Mouse (Mus musculus): ENCODE results near the gene Timmdc1. TPM values are rescaled to one million over a fixed set of nuclear protein-coding genes. Genes with fewer than 3 reads are reported as not detected.
"Not testable (repeated sequence)": the region's sequence is repeated elsewhere in the genome, so short reads cannot be mapped to it uniquely, and the experiment has no call there.

The Timmdc1 gene
- polyA plus RNA-seq, 1 experiment from 2014 or later, result 25.1 TPM

GRCm38 (mm10) chr16:38482780-38483562, 39.5 kb downstream of the Timmdc1 start:
- Histone ChIP-seq H3K9me3 (no peaks in the 10 kb centered on the region), H3K4me1 (peaks cover 13% of the 10 kb centered on the region), H3K36me3 (no peaks in the 10 kb centered on the region), H3K27me3 (ENCODE audit: insufficient read depth, poor library complexity, severe bottlenecking) (peaks cover 21% of the 10 kb centered on the region), H3K27ac (no peak overlapping the region), H3K4me3 (peak overlapping the region; percentile 57)
- 19% methylated on average over 32 of the region's 32 CpGs for WGBS
- no peak for DNase-seq (ENCODE audit: low spot score)

- no peak for DNase-seq (ENCODE audit: low spot score)
- H3K27ac ChIP-seq, result no peak overlapping the region
- no peaks in the 10 kb centered on the region for H3K9me3 ChIP-seq
- WGBS, result 74% methylated on average over 4 of the region's 4 CpGs
- H3K36me3 ChIP-seq, result no peaks in the 10 kb centered on the region
- no peak overlapping the region for H3K4me3 ChIP-seq
- peaks cover 21% of the 10 kb centered on the region for H3K27me3 ChIP-seq (ENCODE audit: insufficient read depth, poor library complexity, severe bottlenecking)
- peaks cover 23% of the 10 kb centered on the region for H3K4me1 ChIP-seq
Observed at GRCm38 (mm10) chr16:38481327-38481726, 41.1 kb downstream of the Timmdc1 start.

- WGBS, result 88% methylated on average over 3 of the region's 3 CpGs
- H3K4me3 ChIP-seq, result no peak overlapping the region
- peaks cover 11% of the 10 kb centered on the region for H3K27me3 ChIP-seq (ENCODE audit: insufficient read depth, poor library complexity, severe bottlenecking)
- H3K4me1 ChIP-seq, result peaks cover 17% of the 10 kb centered on the region
- no peak overlapping the region for H3K27ac ChIP-seq
- no peaks in the 10 kb centered on the region for H3K36me3 ChIP-seq
- DNase-seq (ENCODE audit: low spot score), result no peak
- no peaks in the 10 kb centered on the region for H3K9me3 ChIP-seq
Observed at GRCm38 (mm10) chr16:38478296-38478695, 44.2 kb downstream of the Timmdc1 start.

GRCm38 (mm10) chr16:38477241-38477608, 45.2 kb downstream of the Timmdc1 start:
- H3K27ac ChIP-seq, result peak overlapping the region; percentile 90
- 36% methylated on average over 14 of the region's 14 CpGs for whole genome bisulfite sequencing
- H3K27me3 ChIP-seq (ENCODE audit: insufficient read depth, poor library complexity, severe bottlenecking); DNase-seq (ENCODE audit: low spot score); H3K36me3 ChIP-seq; H3K9me3 ChIP-seq: not testable (repeated sequence)
- peaks cover 13% of the 10 kb centered on the region for H3K4me1 ChIP-seq
- peak overlapping the region; percentile 59 for H3K4me3 ChIP-seq

GRCm38 (mm10) chr16:38476312-38477240, 45.9 kb downstream of the Timmdc1 start:
- H3K27me3 ChIP-seq (ENCODE audit: insufficient read depth, poor library complexity, severe bottlenecking), result no peaks in the 10 kb centered on the region; the same call in 1 of the 2 replicates
- DNase-seq (ENCODE audit: low spot score), result peak; percentile 85
- H3K27ac ChIP-seq, result peak overlapping the region; percentile 90
- WGBS, result 9% methylated on average over 34 of the region's 34 CpGs
- peak overlapping the region; percentile 59 for H3K4me3 ChIP-seq
- no peaks in the 10 kb centered on the region for H3K9me3 ChIP-seq
- H3K4me1 ChIP-seq, result peaks cover 13% of the 10 kb centered on the region
- no peaks in the 10 kb centered on the region for H3K36me3 ChIP-seq

GRCm38 (mm10) chr16:38475681-38476311, 46.7 kb downstream of the Timmdc1 start:
- Histone ChIP-seq H3K36me3 (no peaks in the 10 kb centered on the region), H3K4me3 (peak overlapping the region; percentile 59), H3K27ac (peak overlapping the region; percentile 90), H3K9me3 (no peaks in the 10 kb centered on the region), H3K27me3 (ENCODE audit: insufficient read depth, poor library complexity, severe bottlenecking) (no peaks in the 10 kb centered on the region; the same call in 1 of the 2 replicates), H3K4me1 (peaks cover 13% of the 10 kb centered on the region)
- no peak for DNase-seq (ENCODE audit: low spot score)
- 24% methylated on average over 4 of the region's 4 CpGs for WGBS

- Histone ChIP-seq H3K27ac (no peak overlapping the region), H3K27me3 (ENCODE audit: insufficient read depth, poor library complexity, severe bottlenecking) (no peaks in the 10 kb centered on the region), H3K4me1 (peaks cover 13% of the 10 kb centered on the region), H3K4me3 (no peak overlapping the region), H3K36me3 (no peaks in the 10 kb centered on the region), H3K9me3 (no peaks in the 10 kb centered on the region)
- WGBS, result 81% methylated on average over 9 of the region's 9 CpGs
- no peak for DNase-seq (ENCODE audit: low spot score)
Observed at GRCm38 (mm10) chr16:38474677-38475286, 47.7 kb downstream of the Timmdc1 start.

- 86% methylated on average over 5 of the region's 5 CpGs for WGBS
- no peaks in the 10 kb centered on the region for H3K9me3 ChIP-seq
- no peak overlapping the region for H3K27ac ChIP-seq
- H3K36me3 ChIP-seq, result no peaks in the 10 kb centered on the region
- H3K4me3 ChIP-seq, result no peak overlapping the region
- peaks cover 15% of the 10 kb centered on the region for H3K4me1 ChIP-seq
- DNase-seq (ENCODE audit: low spot score), result no peak
- H3K27me3 ChIP-seq (ENCODE audit: insufficient read depth, poor library complexity, severe bottlenecking), result no peaks in the 10 kb centered on the region
Observed at GRCm38 (mm10) chr16:38473661-38474060, 48.8 kb downstream of the Timmdc1 start.

GRCm38 (mm10) chr16:38472507-38472873, 50.0 kb downstream of the Timmdc1 start:
- no peaks in the 10 kb centered on the region for H3K9me3 ChIP-seq
- no peaks in the 10 kb centered on the region for H3K36me3 ChIP-seq
- H3K27me3 ChIP-seq (ENCODE audit: insufficient read depth, poor library complexity, severe bottlenecking), result no peaks in the 10 kb centered on the region
- 79% methylated on average over 5 of the region's 5 CpGs for WGBS
- no peak overlapping the region for H3K27ac ChIP-seq
- no peak for DNase-seq (ENCODE audit: low spot score)
- H3K4me3 ChIP-seq, result no peak overlapping the region
- peaks cover 26% of the 10 kb centered on the region for H3K4me1 ChIP-seq

- WGBS, result 73% methylated on average over 11 of the region's 11 CpGs
- DNase-seq (ENCODE audit: low spot score), result no peak
- no peaks in the 10 kb centered on the region for H3K27me3 ChIP-seq (ENCODE audit: insufficient read depth, poor library complexity, severe bottlenecking)
- no peak overlapping the region for H3K4me3 ChIP-seq
- H3K9me3 ChIP-seq, result no peaks in the 10 kb centered on the region
- H3K4me1 ChIP-seq, result peaks cover 26% of the 10 kb centered on the region
- no peaks in the 10 kb centered on the region for H3K36me3 ChIP-seq
- H3K27ac ChIP-seq, result no peak overlapping the region
Observed at GRCm38 (mm10) chr16:38471697-38472506, 50.6 kb downstream of the Timmdc1 start.

GRCm38 (mm10) chr16:38469437-38469836, 53.0 kb downstream of the Timmdc1 start:
- Histone ChIP-seq H3K27me3 (ENCODE audit: insufficient read depth, poor library complexity, severe bottlenecking) (no peaks in the 10 kb centered on the region), H3K27ac (no peak overlapping the region), H3K4me3 (no peak overlapping the region), H3K36me3 (no peaks in the 10 kb centered on the region), H3K4me1 (peaks cover 17% of the 10 kb centered on the region; the same call in 1 of the 2 replicates), H3K9me3 (no peaks in the 10 kb centered on the region)
- no peak for DNase-seq (ENCODE audit: low spot score)
- WGBS, result 78% methylated on average over 8 of the region's 8 CpGs

GRCm38 (mm10) chr16:38468706-38469018, 53.8 kb downstream of the Timmdc1 start:
- no peak for DNase-seq (ENCODE audit: low spot score)
- H3K27ac ChIP-seq, result no peak overlapping the region
- no peaks in the 10 kb centered on the region for H3K36me3 ChIP-seq
- no peaks in the 10 kb centered on the region for H3K27me3 ChIP-seq (ENCODE audit: insufficient read depth, poor library complexity, severe bottlenecking)
- H3K9me3 ChIP-seq, result no peaks in the 10 kb centered on the region
- H3K4me3 ChIP-seq, result no peak overlapping the region
- 33% methylated on average over 3 of the region's 3 CpGs for WGBS
- peaks cover 17% of the 10 kb centered on the region; the same call in 1 of the 2 replicates for H3K4me1 ChIP-seq
